Mouse (Mus musculus) liver, postnatal 0 days (tissue): ENCODE measurements around the gene Rap1a.

ENCODE experiments used
- CTCF ChIP-seq: sonication (generic); IDR thresholded peaks from 2 replicates; pipeline ENCODE4 v1.5.1; 2016; ENCODE audit warnings: antibody characterized with exemption, low read depth
- EP300 ChIP-seq: IDR thresholded peaks from 2 replicates; pipeline ENCODE4 v1.6.1; 2016; ENCODE audit warnings: antibody characterized with exemption, low read depth, mild to moderate bottlenecking

DNA sequence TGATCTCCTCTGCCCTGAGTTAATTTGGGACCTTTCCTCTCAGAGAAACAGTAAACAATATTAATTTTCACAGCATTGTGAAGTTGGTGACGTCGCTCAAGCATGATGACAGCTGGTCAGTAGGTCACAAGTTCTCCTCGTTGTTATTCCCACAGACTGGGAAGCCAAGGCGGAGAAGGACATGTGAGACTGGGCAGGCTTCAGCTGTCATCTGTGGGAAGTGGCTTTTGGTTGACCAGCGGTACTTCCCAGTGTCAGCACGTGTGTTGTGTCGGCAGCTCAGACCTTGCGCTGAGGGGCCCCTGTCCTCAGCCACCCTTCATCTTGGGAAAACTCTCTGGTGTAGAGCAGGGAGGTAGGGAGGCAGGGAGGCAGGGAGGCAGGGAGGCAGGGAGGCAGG is 15.0 kb upstream of the Rap1a start:
- TF ChIP-seq CTCF (no peak), EP300 (no peak)
